Mouse (Mus musculus) testis, adult 2 months (tissue): ENCODE data around the gene Zxdc.

Experiments
- CTCF ChIP-seq: fragments of 200-500 bp; IDR thresholded peaks from 2 replicates; pipeline ENCODE4 v1.5.1; 2012; ENCODE audit warnings: low read depth, mild to moderate bottlenecking, inconsistent platforms, low read length, moderate library complexity; ENCODE audit not compliant: control insufficient read depth, insufficient read depth, insufficient replicate concordance
- POLR2A ChIP-seq: fragments of 200-500 bp; IDR thresholded peaks from 2 replicates; pipeline ENCODE4 v1.6.1; 2012; ENCODE audit warnings: low read depth, mild to moderate bottlenecking, inconsistent platforms, low read length, moderate library complexity; ENCODE audit not compliant: control insufficient read depth

GRCm38 (mm10) chr6:90332561-90333425 is 36.5 kb upstream of the Zxdc start, which contains the start of gene Uroc1:
- TF ChIP-seq CTCF (no peak), POLR2A (no peak)
